In the genomic region with DNA sequence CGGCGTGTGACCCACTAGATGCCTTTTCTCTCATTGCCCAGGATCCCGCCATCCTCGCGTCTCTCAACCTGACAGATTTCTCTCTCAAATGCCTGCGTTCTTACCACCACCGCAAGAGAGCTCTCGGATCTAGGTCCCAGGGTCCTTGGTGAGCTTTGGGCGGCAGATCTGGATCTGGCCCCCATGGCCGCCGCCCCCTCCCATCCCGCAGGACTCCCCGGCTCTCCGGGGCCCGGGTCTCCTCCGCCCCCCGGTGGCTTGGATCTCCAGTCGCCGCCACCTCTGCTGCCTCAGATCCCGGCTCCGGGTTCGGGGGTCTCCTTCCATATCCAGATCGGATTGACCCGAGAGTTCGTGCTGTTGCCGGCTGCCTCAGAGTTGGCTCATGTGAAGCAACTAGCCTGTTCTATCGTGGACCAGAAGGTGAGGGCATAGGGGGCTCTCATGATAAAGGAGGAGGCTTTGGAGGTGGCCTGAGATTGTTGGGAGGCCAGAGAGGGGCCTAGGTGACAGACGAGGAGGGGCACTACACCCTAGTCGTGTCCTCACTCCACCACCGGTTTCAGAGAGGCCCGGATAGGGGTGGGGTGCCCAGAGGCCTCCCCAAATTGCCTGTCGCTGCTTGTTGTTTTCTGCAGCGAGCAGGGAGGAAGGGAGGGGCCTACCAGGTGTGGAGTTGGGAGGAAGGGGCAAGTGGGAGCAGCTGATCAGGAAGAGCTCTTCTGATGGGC, we compare ENCODE assay signal across 7 mouse cellular contexts. TPM values are rescaled to one million over a fixed set of nuclear protein-coding genes. Genes with fewer than 3 reads are reported as not detected.
DNase-seq lines count a peak whose midpoint lies in the region; ATAC-seq and TF ChIP-seq lines count a peak whose summit lies in the region.

No protein-coding gene starts in this region.

- H3K27me3 ChIP-seq in E14TG2a.4 (ENCODE audit: insufficient read depth, low read length), result peaks cover 42% of the 10 kb centered on the region
- H3K27me3 ChIP-seq in heart, embryonic 12.5 days (replicated peaks), result no peaks in the 10 kb centered on the region
- no peaks in the 10 kb centered on the region for H3K27me3 ChIP-seq in kidney, embryonic 16.5 days (ENCODE audit: insufficient read depth, low read length)

- H3K9me3 ChIP-seq in E14TG2a.4 (ENCODE audit: low read length), result no peaks in the 10 kb centered on the region
- no peaks in the 10 kb centered on the region for H3K9me3 ChIP-seq in heart, embryonic 12.5 days (replicated peaks)
- no peaks in the 10 kb centered on the region for H3K9me3 ChIP-seq in kidney, embryonic 16.5 days (ENCODE audit: low read length)

- under 1% methylated on average over 32 of the region's 33 CpGs for WGBS in heart, embryonic 12.5 days
- WGBS in kidney, embryonic 16.5 days, result 1% methylated on average over 33 of the region's 33 CpGs

- TF ChIP-seq POLR2A in bone marrow macrophage, adult 2 months (IDR thresholded peaks at IDR 0.05; ENCODE audit: borderline replicate concordance, low read depth, low read length), result no peak

- peaks cover 37% of the 10 kb centered on the region for H3K36me3 ChIP-seq in E14TG2a.4 (ENCODE audit: insufficient read depth, low read length)
- H3K36me3 ChIP-seq in heart, embryonic 12.5 days, result peaks cover 47% of the 10 kb centered on the region
- H3K36me3 ChIP-seq in kidney, embryonic 16.5 days (ENCODE audit: insufficient read depth, low read length), result peaks cover 19% of the 10 kb centered on the region

- peak; percentile 66 for DNase-seq in lung, postnatal 25 days (ENCODE audit: low spot score)
- peak; percentile 33 to 45 for DNase-seq in spleen, postnatal 14 days (ENCODE audit: low spot score in 2 of 2)
- no peak for DNase-seq in left cerebral cortex, adult 9 months (ENCODE audit: low spot score in 2 of 2)

- peak overlapping the region; percentile 84 for H3K4me3 ChIP-seq in E14TG2a.4 (replicated peaks; ENCODE audit: low read length)
- peak overlapping the region; percentile 85 for H3K4me3 ChIP-seq in bone marrow macrophage, adult 2 months (ENCODE audit: insufficient read depth, low read length)
- H3K4me3 ChIP-seq in heart, embryonic 12.5 days, result peak overlapping the region; percentile 70
- peak overlapping the region; percentile 71 for H3K4me3 ChIP-seq in kidney, embryonic 16.5 days (ENCODE audit: low read length)

- peaks cover 77% of the 10 kb centered on the region for H3K4me1 ChIP-seq in E14TG2a.4 (replicated peaks; ENCODE audit: low read depth, low read length)
- H3K4me1 ChIP-seq in bone marrow macrophage, adult 2 months (ENCODE audit: control insufficient read depth, insufficient read depth, low read length), result peaks cover 25% of the 10 kb centered on the region
- peaks cover 35% of the 10 kb centered on the region for H3K4me1 ChIP-seq in heart, embryonic 12.5 days (replicated peaks)
- peaks cover 37% of the 10 kb centered on the region for H3K4me1 ChIP-seq in kidney, embryonic 16.5 days (ENCODE audit: insufficient read depth, low read length)

- H3K27ac ChIP-seq in bone marrow macrophage, adult 2 months (ENCODE audit: insufficient read depth, low read depth, low read length), result no peak overlapping the region
- peak overlapping the region; percentile 87 for H3K27ac ChIP-seq in heart, embryonic 12.5 days (ENCODE audit: poor library complexity, severe bottlenecking)
- H3K27ac ChIP-seq in kidney, embryonic 16.5 days (ENCODE audit: low read length), result peak overlapping the region; percentile 85

- no peak for TF ChIP-seq CTCF in E14TG2a.4 (conservative IDR thresholded peaks at IDR 0.05; ENCODE audit: low read length)
- TF ChIP-seq CTCF in bone marrow macrophage, adult 2 months (IDR thresholded peaks at IDR 0.05; ENCODE audit: low read depth, low read length), result no peak

- ATAC-seq in heart, embryonic 12.5 days (ENCODE audit: insufficient number of reproducible peaks, low FRiP score), result no peak
- ATAC-seq in kidney, embryonic 16.5 days (ENCODE audit: low FRiP score, low TSS enrichment), result peak; percentile 10; the same call in 1 of the 2 replicates

- H3K9ac ChIP-seq in heart, embryonic 12.5 days, result peak overlapping the region; percentile 94
- peak overlapping the region; percentile 86 for H3K9ac ChIP-seq in kidney, embryonic 16.5 days (replicated peaks; ENCODE audit: low read length)

- peak overlapping the region; percentile 98 for H3K4me2 ChIP-seq in heart, embryonic 12.5 days
- peak overlapping the region; percentile 98 for H3K4me2 ChIP-seq in kidney, embryonic 16.5 days (replicated peaks; ENCODE audit: low read depth, low read length)

RNA-seq across cellular contexts. Expression of a gene that starts 0.9 kb away (rescaled TPM):
- 9.8 and 11.2 TPM in 2 replicates for polyA plus RNA-seq in bone marrow macrophage, adult 2 months (2012; ENCODE audit: insufficient read depth, insufficient read length, missing spikeins)
- 10.8 and 11.8 TPM in 2 replicates for polyA plus RNA-seq in heart, embryonic 12.5 days (2016; fragmentation: Nextera tagmentation; extraction: Ambion mirVana)
- polyA plus RNA-seq in kidney, embryonic 16.5 days (2015; fragmentation: Nextera tagmentation; extraction: Ambion mirVana), result 16.2 and 17.8 TPM in 2 replicates

RNA-seq across cellular contexts. Expression of a gene that starts 27.1 kb away (rescaled TPM):
- polyA plus RNA-seq in bone marrow macrophage, adult 2 months (2012; ENCODE audit: insufficient read depth, insufficient read length, missing spikeins), result 21.9 and 25.1 TPM in 2 replicates
- 37.6 and 37.8 TPM in 2 replicates for polyA plus RNA-seq in heart, embryonic 12.5 days (2016; fragmentation: Nextera tagmentation; extraction: Ambion mirVana)
- 36.3 and 36.6 TPM in 2 replicates for polyA plus RNA-seq in kidney, embryonic 16.5 days (2015; fragmentation: Nextera tagmentation; extraction: Ambion mirVana)

RNA-seq across cellular contexts. Expression of a gene that starts 27.9 kb away (rescaled TPM):
- polyA plus RNA-seq in bone marrow macrophage, adult 2 months (2012; ENCODE audit: insufficient read depth, insufficient read length, missing spikeins), result 56.6 and 58.1 TPM in 2 replicates
- 97.4 and 103 TPM in 2 replicates for polyA plus RNA-seq in heart, embryonic 12.5 days (2016; fragmentation: Nextera tagmentation; extraction: Ambion mirVana)
- 98.4 and 111 TPM in 2 replicates for polyA plus RNA-seq in kidney, embryonic 16.5 days (2015; fragmentation: Nextera tagmentation; extraction: Ambion mirVana)

RNA-seq across cellular contexts. Expression of a gene that starts 31.5 kb away (rescaled TPM):
- polyA plus RNA-seq in bone marrow macrophage, adult 2 months (2012; ENCODE audit: insufficient read depth, insufficient read length, missing spikeins), result 1.2 and 1.3 TPM in 2 replicates
- 14.3 and 15.2 TPM in 2 replicates for polyA plus RNA-seq in heart, embryonic 12.5 days (2016; fragmentation: Nextera tagmentation; extraction: Ambion mirVana)
- 2.0 and 2.1 TPM in 2 replicates for polyA plus RNA-seq in kidney, embryonic 16.5 days (2015; fragmentation: Nextera tagmentation; extraction: Ambion mirVana)

RNA-seq across cellular contexts. Expression of a gene that starts 48.0 kb away (rescaled TPM):
- not detected in 2 replicates for polyA plus RNA-seq in bone marrow macrophage, adult 2 months (2012; ENCODE audit: insufficient read depth, insufficient read length, missing spikeins)
- 2.3 and 4.3 TPM in 2 replicates for polyA plus RNA-seq in heart, embryonic 12.5 days (2016; fragmentation: Nextera tagmentation; extraction: Ambion mirVana)
- polyA plus RNA-seq in kidney, embryonic 16.5 days (2015; fragmentation: Nextera tagmentation; extraction: Ambion mirVana), result 7.7 and 10.5 TPM in 2 replicates

Comparison
In these comparisons a context has a peak if more than half of its experiments do, and no peak if none do; other contexts are left out.
1. DNase-seq: peak in lung, postnatal 25 days (single experiment) and spleen, postnatal 14 days (2 of 2); none in left cerebral cortex, adult 9 months (0 of 2).
2. Peak in every context shown above with its lines, with median percentiles within 50 percentile points of each other: H3K4me3 ChIP-seq.